Mouse (Mus musculus) MEL (cell line): ENCODE results near the gene Morn1. TPM values are rescaled to one million over a fixed set of nuclear protein-coding genes. Genes with fewer than 3 reads are reported as not detected.

Source experiments
- DNase-seq: peaks from one replicate; pipeline ENCODE4 v3.0.0; 2011; ENCODE audit warnings: low read depth, low spot score
- H3K27ac ChIP-seq: 2 replicates; pipeline ENCODE4 v1.5.1; 2012; ENCODE audit warnings: low read depth, mild to moderate bottlenecking, control low read depth, low read length, moderate library complexity; ENCODE audit not compliant: control insufficient read depth
- H3K27me3 ChIP-seq, 2 experiments: fragments of 150-350 bp in 1 of 2; sonication (generic) in 1 of 2; 2 replicates each; pipeline ENCODE4 v1.6.1; 2012; ENCODE audit warnings: low read length in 2 of 2, mild to moderate bottlenecking in 2 of 2, improper control_type of control experiment in 1 of 2, moderate library complexity in 1 of 2; ENCODE audit not compliant: insufficient read depth in 2 of 2, control insufficient read depth in 1 of 2
- H3K36me3 ChIP-seq, 2 experiments: 2 replicates each; pipeline ENCODE4 v1.6.1; 2012 to 2014; ENCODE audit warnings: low read length in 2 of 2, improper control_type of control experiment in 1 of 2, inconsistent platforms in 1 of 2, mild to moderate bottlenecking in 1 of 2; ENCODE audit not compliant: insufficient read depth in 2 of 2, control insufficient read depth in 1 of 2
- H3K4me1 ChIP-seq, 2 experiments: fragments of 150-350 bp in 1 of 2; sonication (generic) in 1 of 2; 2 replicates each; pipeline ENCODE4 v1.6.1; 2012; ENCODE audit warnings: low read length in 2 of 2, improper control_type of control experiment in 1 of 2, mild to moderate bottlenecking in 1 of 2; ENCODE audit not compliant: insufficient read depth in 2 of 2, control insufficient read depth in 1 of 2
- H3K4me3 ChIP-seq, 2 experiments: fragments of 150-350 bp in 1 of 2; sonication (generic) in 1 of 2; 2 replicates each; pipeline ENCODE4 v1.5.1; 2012; ENCODE audit warnings: low read depth in 2 of 2, low read length in 2 of 2, mild to moderate bottlenecking in 2 of 2, moderate library complexity in 2 of 2, control low read depth in 1 of 2, improper control_type of control experiment in 1 of 2; ENCODE audit not compliant: control insufficient read depth in 1 of 2, insufficient read depth in 1 of 2
- H3K79me2 ChIP-seq: 2 replicates; pipeline ENCODE4 v1.6.1; 2012; ENCODE audit warnings: mild to moderate bottlenecking, low read length, moderate library complexity; ENCODE audit not compliant: control insufficient read depth, poor library complexity, insufficient read depth
- H3K9ac ChIP-seq: 2 replicates; pipeline ENCODE4 v1.6.1; 2012; ENCODE audit warnings: low read depth, mild to moderate bottlenecking, control low read depth, low read length, moderate library complexity; ENCODE audit not compliant: control insufficient read depth, poor library complexity, severe bottlenecking
- H3K9me3 ChIP-seq: fragments of 150-350 bp; sonication (generic); replicated peaks from 2 replicates; pipeline ENCODE4 v1.6.1; 2012; ENCODE audit warnings: mild to moderate bottlenecking, low read length, improper control_type of control experiment, moderate library complexity; ENCODE audit not compliant: insufficient read depth
- CTCF ChIP-seq, 3 experiments: IDR thresholded peaks in 2 of 3; conservative IDR thresholded peaks in 1 of 3; 2 replicates each; pipeline ENCODE4 v1.5.1; 2011 to 2012; ENCODE audit warnings: low read length in 3 of 3, low read depth in 2 of 3, mild to moderate bottlenecking in 2 of 3, improper control_type of control experiment in 1 of 3, inconsistent platforms in 1 of 3, mixed read lengths in 1 of 3, moderate library complexity in 1 of 3; ENCODE audit not compliant: control insufficient read depth in 1 of 3, insufficient read depth in 1 of 3, poor library complexity in 1 of 3, severe bottlenecking in 1 of 3
- EP300 ChIP-seq, 2 experiments: IDR thresholded peaks; 2 replicates each; pipeline ENCODE4 v1.6.1; 2011; ENCODE audit warnings: improper control_type of control experiment in 2 of 2, low read length in 2 of 2, low read depth in 1 of 2, mild to moderate bottlenecking in 1 of 2
- GATA1 ChIP-seq: IDR thresholded peaks from 2 replicates; pipeline ENCODE4 v1.6.1; 2011; ENCODE audit warnings: low read depth, low read length, improper control_type of control experiment
- HCFC1 ChIP-seq: IDR thresholded peaks from 2 replicates; pipeline ENCODE4 v1.6.1; 2012; ENCODE audit warnings: low read depth, mild to moderate bottlenecking, inconsistent platforms, low read length, improper control_type of control experiment, moderate library complexity
- JUND ChIP-seq: IDR thresholded peaks from 2 replicates; pipeline ENCODE4 v1.6.1; 2011; ENCODE audit warnings: low read depth, mild to moderate bottlenecking, improper control_type of control experiment, low read length
- KAT2A ChIP-seq: conservative IDR thresholded peaks from 2 replicates; pipeline ENCODE4 v1.6.1; 2012; ENCODE audit warnings: low read depth, low read length, improper control_type of control experiment, inconsistent platforms
- MAFK ChIP-seq: IDR thresholded peaks from 2 replicates; pipeline ENCODE4 v1.6.1; 2011; ENCODE audit warnings: low read depth, mild to moderate bottlenecking, low read length, improper control_type of control experiment, borderline replicate concordance
- MAZ ChIP-seq: IDR thresholded peaks from 2 replicates; pipeline ENCODE4 v1.6.1; 2012; ENCODE audit warnings: low read depth, mild to moderate bottlenecking, inconsistent platforms, low read length, improper control_type of control experiment
- MYB ChIP-seq: IDR thresholded peaks from 2 replicates; pipeline ENCODE4 v1.6.1; 2011; ENCODE audit warnings: mild to moderate bottlenecking, low read depth, low read length, improper control_type of control experiment
- NELFE ChIP-seq: IDR thresholded peaks from 2 replicates; pipeline ENCODE4 v1.6.1; 2011; ENCODE audit warnings: low read depth, low read length, improper control_type of control experiment
- POLR2A ChIP-seq, 2 experiments: IDR thresholded peaks; 2 replicates each; pipeline ENCODE4 v1.6.1; 2011 to 2012; ENCODE audit warnings: low read length in 2 of 2, mild to moderate bottlenecking in 2 of 2, control low read depth in 1 of 2, improper control_type of control experiment in 1 of 2, low read depth in 1 of 2, moderate library complexity in 1 of 2; ENCODE audit not compliant: control insufficient read depth in 1 of 2, insufficient read depth in 1 of 2, poor library complexity in 1 of 2
- POLR2AphosphoS2 ChIP-seq: IDR thresholded peaks from 2 replicates; pipeline ENCODE4 v1.6.1; 2011; ENCODE audit warnings: low read length, improper control_type of control experiment
- POLR2AphosphoS5 ChIP-seq: IDR thresholded peaks from 2 replicates; pipeline ENCODE4 v1.6.1; 2012; ENCODE audit warnings: low read depth, borderline replicate concordance, mild to moderate bottlenecking, inconsistent platforms, low read length, moderate library complexity, mixed read lengths
- RCOR1 ChIP-seq: IDR thresholded peaks from 2 replicates; pipeline ENCODE4 v1.6.1; 2012; ENCODE audit warnings: low read depth, mild to moderate bottlenecking, inconsistent platforms, low read length, improper control_type of control experiment
- SMC3 ChIP-seq: IDR thresholded peaks from 2 replicates; pipeline ENCODE4 v1.6.1; 2011; ENCODE audit warnings: low read depth, low read length, improper control_type of control experiment
- TBP ChIP-seq: IDR thresholded peaks from 2 replicates; pipeline ENCODE4 v1.8.0; 2011; ENCODE audit warnings: low read depth, low read length, improper control_type of control experiment
- USF1 ChIP-seq: IDR thresholded peaks from 2 replicates; pipeline ENCODE4 v1.6.1; 2014; ENCODE audit warnings: low read depth, mild to moderate bottlenecking, inconsistent platforms, low read length, improper control_type of control experiment, moderate library complexity
- ZKSCAN1 ChIP-seq: IDR thresholded peaks from 2 replicates; pipeline ENCODE4 v1.6.1; 2012; ENCODE audit warnings: low read depth, mild to moderate bottlenecking, inconsistent platforms, low read length, improper control_type of control experiment, moderate library complexity
- ZNF384 ChIP-seq: IDR thresholded peaks from 2 replicates; pipeline ENCODE4 v1.6.1; 2012; ENCODE audit warnings: low read depth, mild to moderate bottlenecking, inconsistent platforms, low read length, improper control_type of control experiment
- polyA plus RNA-seq, 2 experiments: library from polyadenylated mRNA; stranded (reverse) in 1 of 2; unstranded in 1 of 2; fragments of >175 nt in 1 of 2; fragments of >200 nt in 1 of 2; gene quantifications; 2 replicates each; pipeline versions ENCODE4 v1.2.1 to v1.2.4; 2012; ENCODE audit warnings: low replicate concordance in 2 of 2, low read depth in 1 of 2; ENCODE audit not compliant: insufficient read length in 2 of 2, insufficient read depth in 1 of 2, missing spikeins in 1 of 2
- total RNA-seq: library from RNA; depleted of rRNA; stranded (reverse); fragments of 300-350 nt; gene quantifications from 2 replicates; pipeline ENCODE4 v1.2.3, GENCODE M21; 2012

Gene Morn1
- total and polyA plus RNA-seq, 3 experiments = 4.1 to 4.4 TPM; not detected in 1

- Histone ChIP-seq H3K27me3 (no peaks in the 10 kb centered on the region), H3K36me3 (no peaks in the 10 kb centered on the region), H3K27ac (no peak overlapping the region), H3K4me1 (no peaks in the 10 kb centered on the region), H3K9ac (no peak overlapping the region), H3K9me3 (no peaks in the 10 kb centered on the region), H3K79me2 (no peaks in the 10 kb centered on the region), H3K4me3 (no peak overlapping the region)
- TF ChIP-seq ZNF384 (no peak), POLR2AphosphoS2 (no peak), USF1 (no peak), MAFK (no peak), TBP (no peak), POLR2A (IDR thresholded peaks at IDR 0.05; ENCODE audit: control insufficient read depth in 1 of 2, insufficient read depth in 1 of 2, low read depth in 1 of 2, low read length in 2 of 2, poor library complexity in 1 of 2) (no peak), KAT2A (no peak), RCOR1 (no peak), EP300 (IDR thresholded peaks at IDR 0.05; ENCODE audit: low read depth in 1 of 2, low read length in 2 of 2) (no peak), MAZ (no peak), SMC3 (no peak), GATA1 (no peak), POLR2AphosphoS5 (no peak)
- no peak for DNase-seq
Observed at GRCm38 (mm10) chr4:155092718-155093430, 6.5 kb downstream of the Morn1 start.

GRCm38 (mm10) chr4:155093431-155094149 is 7.2 kb downstream of the Morn1 start:
- DNase-seq = no peak
- H3K79me2 ChIP-seq = no peaks in the 10 kb centered on the region
- TF ChIP-seq POLR2A (IDR thresholded peaks at IDR 0.05; ENCODE audit: control insufficient read depth in 1 of 2, insufficient read depth in 1 of 2, low read depth in 1 of 2, low read length in 2 of 2, poor library complexity in 1 of 2) = no peak
- TF ChIP-seq ZNF384 = no peak
- no peak for TF ChIP-seq JUND
- TF ChIP-seq RCOR1 = no peak
- TF ChIP-seq CTCF (IDR thresholded peaks at IDR 0.05 in 2 of 3, conservative IDR thresholded peaks at IDR 0.05 in 1 of 3; ENCODE audit: control insufficient read depth in 1 of 3, insufficient read depth in 1 of 3, low read depth in 2 of 3, low read length in 3 of 3, poor library complexity in 1 of 3, severe bottlenecking in 1 of 3) = no peak
- TF ChIP-seq MAZ = no peak
- no peak for TF ChIP-seq ZKSCAN1
- no peak for TF ChIP-seq MYB
- no peak for TF ChIP-seq HCFC1
- TF ChIP-seq NELFE = no peak
- H3K4me1 ChIP-seq = no peaks in the 10 kb centered on the region
- no peak overlapping the region for H3K27ac ChIP-seq
- no peaks in the 10 kb centered on the region for H3K36me3 ChIP-seq
- no peak overlapping the region for H3K9ac ChIP-seq
- no peaks in the 10 kb centered on the region for H3K27me3 ChIP-seq
- no peaks in the 10 kb centered on the region for H3K9me3 ChIP-seq
- H3K4me3 ChIP-seq = no peak overlapping the region
